Mouse (Mus musculus) small intestine, adult 2 months (tissue): ENCODE results near the gene Slit1. TPM values are rescaled to one million over a fixed set of nuclear protein-coding genes. Genes with fewer than 3 reads are reported as not detected.

Experiments
- H3K27ac ChIP-seq: fragments of 200-500 bp; 2 replicates; pipeline ENCODE4 v1.5.1; 2012; ENCODE audit warnings: low read depth, low read length, control low read depth, inconsistent platforms; ENCODE audit not compliant: insufficient read depth
- H3K27me3 ChIP-seq: fragments of 200-500 bp; 2 replicates; pipeline ENCODE4 v1.6.1; 2012; ENCODE audit warnings: mild to moderate bottlenecking, moderate library complexity, low read length, inconsistent platforms; ENCODE audit not compliant: control insufficient read depth, insufficient read depth
- H3K36me3 ChIP-seq: fragments of 200-500 bp; 2 replicates; pipeline ENCODE4 v1.6.1; 2012; ENCODE audit warnings: mild to moderate bottlenecking, low read length, control low read depth, inconsistent platforms; ENCODE audit not compliant: control insufficient read depth, insufficient read depth
- H3K4me1 ChIP-seq: fragments of 200-500 bp; 2 replicates; pipeline ENCODE4 v1.6.1; 2012; ENCODE audit warnings: low read length, inconsistent platforms, mixed read lengths; ENCODE audit not compliant: control insufficient read depth, insufficient read depth, insufficient read length
- H3K4me3 ChIP-seq: fragments of 200-500 bp; 2 replicates; pipeline ENCODE4 v1.5.1; 2012; ENCODE audit warnings: low read depth, mild to moderate bottlenecking, control low read depth, inconsistent platforms, low read length, moderate library complexity
- CTCF ChIP-seq: fragments of 200-500 bp; IDR thresholded peaks from 2 replicates; pipeline ENCODE4 v1.5.1; 2012; ENCODE audit warnings: low read depth, mild to moderate bottlenecking, control low read depth, inconsistent platforms, low read length, moderate library complexity, mixed read lengths; ENCODE audit not compliant: insufficient replicate concordance, insufficient read length; ENCODE audit errors: extremely low read depth
- POLR2A ChIP-seq: fragments of 200-500 bp; IDR thresholded peaks from 2 replicates; pipeline ENCODE4 v1.6.1; 2012; ENCODE audit warnings: low read depth, mild to moderate bottlenecking, control low read depth, inconsistent platforms, low read length, moderate library complexity
- WGBS: fragments of 180-500 bp; shearing (Covaris S2); methylation state at CpG from one replicate; pipeline ENCODE4 v1.1.7; 2018; 5-methylcytosine and 5-hydroxymethylcytosine counted together
- polyA plus RNA-seq: library from polyadenylated mRNA; depleted of rRNA; stranded (reverse); fragments of >200 nt; gene quantifications from 2 replicates; pipeline ENCODE4 v1.2.3, GENCODE M21; 2012

Slit1 gene
- polyA plus RNA-seq, 1 experiment: 0.94 TPM

- 28% methylated on average over 9 of the region's 9 CpGs for WGBS
- TF ChIP-seq POLR2A: no peak
- no peak for TF ChIP-seq CTCF
Measured at GRCm38 (mm10) chr19:41724831-41725470, 18.5 kb downstream of the Slit1 start.

DNA sequence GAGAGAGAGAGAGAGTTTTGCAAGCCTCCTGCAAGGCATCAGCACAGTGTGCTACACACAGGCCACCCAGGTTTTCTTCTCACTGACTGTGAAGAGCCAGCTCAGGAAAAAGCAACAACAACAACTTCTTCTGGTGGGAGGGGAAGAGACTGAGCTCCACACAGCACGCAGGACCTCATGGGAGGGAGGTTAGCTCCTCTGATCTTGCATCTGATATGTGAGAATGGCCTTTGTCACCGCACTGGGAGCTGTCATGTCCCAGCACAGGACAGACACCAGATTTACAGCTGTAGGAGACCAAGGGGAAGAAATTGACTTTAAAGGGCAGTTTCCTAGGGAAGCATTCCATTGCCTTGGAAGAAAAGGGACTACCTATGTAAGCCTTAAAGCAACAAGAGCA lies 20.1 kb downstream of the Slit1 start:
- no peak for TF ChIP-seq POLR2A
- TF ChIP-seq CTCF: no peak
- H3K4me1 ChIP-seq: peaks cover 11% of the 10 kb centered on the region
- H3K27ac ChIP-seq: no peak overlapping the region
- H3K36me3 ChIP-seq: no peaks in the 10 kb centered on the region
- 26% methylated on average over 2 of the region's 2 CpGs for WGBS
- H3K27me3 ChIP-seq: no peaks in the 10 kb centered on the region
- H3K4me3 ChIP-seq: no peak overlapping the region

More at GRCm38 (mm10) chr19:41724831-41725470, 18.5 kb downstream of the Slit1 start:
- Histone ChIP-seq H3K4me1 (peaks cover 3% of the 10 kb centered on the region; the same call in 1 of the 2 replicates), H3K4me3 (no peak overlapping the region), H3K27ac (no peak overlapping the region), H3K36me3 (no peaks in the 10 kb centered on the region), H3K27me3 (no peaks in the 10 kb centered on the region)

DNA sequence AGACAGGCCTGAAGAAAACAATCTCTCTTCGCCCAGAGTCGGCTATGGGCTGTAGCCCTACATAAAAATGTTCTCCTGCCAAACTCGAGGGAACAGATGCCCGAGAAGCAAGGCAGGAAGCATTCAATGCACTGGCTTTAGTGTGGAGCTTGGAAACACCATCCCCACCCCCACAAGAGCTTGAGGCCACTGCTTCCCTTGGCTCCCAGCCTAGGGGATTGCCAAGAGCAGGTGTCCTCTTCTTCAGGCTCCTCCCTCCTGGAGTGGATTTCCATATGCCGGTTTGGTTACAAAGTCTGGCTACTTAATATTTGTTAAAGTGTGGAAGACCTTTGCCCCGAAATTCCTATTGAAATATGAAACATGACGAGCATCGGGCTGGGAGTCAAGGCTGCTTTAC lies 24.0 kb downstream of the Slit1 start:
- H3K27me3 ChIP-seq: no peaks in the 10 kb centered on the region
- WGBS: 22% methylated on average over 8 of the region's 8 CpGs
- no peak overlapping the region for H3K27ac ChIP-seq
- peaks cover 8% of the 10 kb centered on the region; the same call in 1 of the 2 replicates for H3K4me1 ChIP-seq
- no peaks in the 10 kb centered on the region for H3K36me3 ChIP-seq
- TF ChIP-seq POLR2A (no peak), CTCF (no peak)
- H3K4me3 ChIP-seq: no peak overlapping the region

GRCm38 (mm10) chr19:41716233-41717218 lies 26.9 kb downstream of the Slit1 start:
- TF ChIP-seq CTCF (no peak), POLR2A (no peak)
- WGBS: 74% methylated on average over 19 of the region's 19 CpGs

DNA sequence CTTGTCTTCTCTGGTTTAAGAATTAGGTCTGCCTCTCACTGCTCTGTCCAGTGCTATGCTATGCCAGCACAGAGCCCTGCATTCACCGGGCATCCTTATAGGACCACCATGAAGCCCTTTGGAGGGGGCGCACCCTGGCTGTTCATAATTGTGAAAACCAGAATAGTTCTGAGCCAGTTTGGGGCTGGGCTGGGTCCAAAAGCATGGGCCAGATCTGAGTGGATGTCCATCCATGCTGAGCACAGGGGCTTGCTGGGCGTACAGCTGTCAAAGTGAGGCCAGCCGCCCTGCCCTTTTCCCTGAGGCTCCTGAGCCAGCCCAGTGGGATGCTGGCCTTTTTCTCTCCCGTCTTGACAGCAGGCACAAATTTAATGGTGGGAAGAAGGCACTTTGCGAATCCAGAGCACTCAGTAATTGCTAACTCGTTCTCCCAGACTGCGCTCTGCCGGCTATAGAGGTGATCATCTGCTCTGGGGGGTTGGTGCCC lies 29.0 kb downstream of the Slit1 start:
- peaks cover 5% of the 10 kb centered on the region; the same call in 1 of the 2 replicates for H3K4me1 ChIP-seq
- 78% methylated on average over 9 of the region's 9 CpGs for WGBS
- H3K27me3 ChIP-seq: no peaks in the 10 kb centered on the region
- H3K27ac ChIP-seq: no peak overlapping the region
- no peak for TF ChIP-seq CTCF
- no peak for TF ChIP-seq POLR2A
- H3K4me3 ChIP-seq: no peak overlapping the region
- H3K36me3 ChIP-seq: no peaks in the 10 kb centered on the region

More at GRCm38 (mm10) chr19:41716233-41717218, 26.9 kb downstream of the Slit1 start:
- Histone ChIP-seq H3K27me3 (no peaks in the 10 kb centered on the region), H3K4me3 (no peak overlapping the region), H3K4me1 (peaks cover 8% of the 10 kb centered on the region; the same call in 1 of the 2 replicates), H3K27ac (no peak overlapping the region), H3K36me3 (no peaks in the 10 kb centered on the region)

GRCm38 (mm10) chr19:41712829-41713228 lies 30.6 kb downstream of the Slit1 start:
- no peak overlapping the region for H3K4me3 ChIP-seq
- H3K4me1 ChIP-seq: no peaks in the 10 kb centered on the region
- TF ChIP-seq CTCF (no peak), POLR2A (no peak)
- no peaks in the 10 kb centered on the region for H3K27me3 ChIP-seq
- 71% methylated on average over 8 of the region's 8 CpGs for WGBS
- H3K27ac ChIP-seq: no peak overlapping the region
- H3K36me3 ChIP-seq: no peaks in the 10 kb centered on the region
